Mouse (Mus musculus) lung, adult 2 months (tissue): ENCODE measurements around the gene Hlx.

Experiments used
- CTCF ChIP-seq: fragments of 200-500 bp; IDR thresholded peaks from 2 replicates; pipeline ENCODE4 v1.5.1; 2011; ENCODE audit warnings: mild to moderate bottlenecking, low read length, control low read depth; ENCODE audit not compliant: insufficient read depth
- POLR2A ChIP-seq: fragments of 200-500 bp; IDR thresholded peaks from 2 replicates; pipeline ENCODE4 v1.6.1; 2011; ENCODE audit warnings: low read depth, mild to moderate bottlenecking, control low read depth, low read length, borderline replicate concordance; ENCODE audit errors: extremely low read depth

DNA sequence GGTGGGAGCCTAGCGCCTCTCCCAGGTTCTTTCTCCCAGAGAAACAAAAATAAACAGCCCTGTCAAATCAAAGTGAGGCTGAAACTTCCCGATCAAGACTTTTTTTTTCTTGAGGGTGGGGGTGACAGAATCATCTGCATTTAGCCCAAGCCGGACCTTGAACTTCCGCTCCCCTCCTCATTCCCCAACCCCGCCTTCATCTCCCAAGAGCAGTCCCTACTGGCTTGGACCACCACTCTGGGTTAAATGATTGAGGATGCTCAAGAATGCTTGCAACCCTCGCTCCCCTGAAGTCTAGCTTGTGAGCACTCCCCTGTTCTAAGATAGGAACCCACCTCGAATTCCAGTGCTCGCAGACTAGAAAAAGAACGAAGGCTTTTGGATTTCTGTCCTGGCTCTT is 11.3 kb downstream of the Hlx start:
- TF ChIP-seq CTCF (no peak), POLR2A (no peak)
